In the genomic region with DNA sequence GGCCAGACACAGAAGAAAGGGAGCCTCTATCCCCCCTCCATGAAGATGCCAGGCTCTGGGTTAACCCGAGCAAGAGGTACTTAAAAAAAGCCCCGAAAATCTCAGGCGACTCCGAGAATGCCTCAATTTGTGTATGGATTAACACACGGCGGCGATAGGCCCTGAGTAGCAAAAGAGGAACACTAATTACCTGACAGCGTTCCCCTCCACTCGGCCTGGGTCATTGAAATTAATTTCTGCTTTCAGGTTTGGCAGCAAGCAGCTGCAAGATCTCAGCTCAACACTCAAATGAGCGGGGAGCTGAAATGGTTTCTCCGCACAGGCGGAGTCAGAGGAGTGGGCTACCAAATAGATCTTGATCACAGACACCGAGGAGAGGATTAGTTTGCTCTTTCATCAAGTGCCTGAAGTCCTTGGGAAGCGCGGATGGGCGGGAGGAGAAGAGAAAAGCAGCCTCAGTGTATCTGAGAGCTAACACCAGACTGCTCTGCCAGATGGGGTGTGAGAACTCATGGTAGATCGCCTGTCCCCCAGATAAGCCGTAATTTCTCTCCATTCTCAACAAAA, we compare ENCODE assay signal across 17 mouse cellular contexts.
DNase-seq lines count a peak whose midpoint lies in the region; ATAC-seq and TF ChIP-seq lines count a peak whose summit lies in the region.
"Had no signal": no experiment of that assay in that cellular context is flagged by ENCODE, and none has a peak within 500 bp of the region (broad histone marks: within the 10 kb centered on the region; RNA-seq: fewer than 3 reads in every experiment).

No protein-coding gene starts in this region.

- 0 out of 2 replicates have a peak, but pooled peaks have one; percentile 7 for ATAC-seq in kidney, embryonic 14.5 days (ENCODE audit: low FRiP score, low TSS enrichment)
- 0 out of 2 replicates have a peak, but pooled peaks have one; percentile 10 for ATAC-seq in forebrain, postnatal 0 days
- no peak for ATAC-seq in erythroid progenitor cell, adult 5-6 weeks (replicated peaks; ENCODE audit: low FRiP score, poor library complexity, severe bottlenecking)
- ATAC-seq: liver, embryonic 12.5 days; Patski had no signal

- H3K9ac ChIP-seq in kidney, embryonic 14.5 days (ENCODE audit: low read depth, low read length) = no peak overlapping the region
- no peak overlapping the region for H3K9ac ChIP-seq in forebrain, postnatal 0 days
- H3K9ac ChIP-seq: liver, embryonic 12.5 days; neural tube, embryonic 15.5 days had no signal

- WGBS in kidney, embryonic 14.5 days = 16% methylated on average over 18 of the region's 18 CpGs
- WGBS in forebrain, postnatal 0 days = 13% methylated on average over 18 of the region's 18 CpGs

- TF ChIP-seq CTCF in forebrain, postnatal 0 days (IDR thresholded peaks at IDR 0.05; ENCODE audit: low read depth) = no peak

- H3K36me3 ChIP-seq in kidney, embryonic 14.5 days (ENCODE audit: control insufficient read depth, insufficient read depth, low read length) = no peaks in the 10 kb centered on the region
- no peaks in the 10 kb centered on the region for H3K36me3 ChIP-seq in forebrain, postnatal 0 days (ENCODE audit: insufficient read depth)
- H3K36me3 ChIP-seq: liver, embryonic 12.5 days; neural tube, embryonic 15.5 days had no signal

- no peaks in the 10 kb centered on the region for H3K9me3 ChIP-seq in kidney, embryonic 14.5 days (ENCODE audit: control insufficient read depth, low read length)
- H3K9me3 ChIP-seq in forebrain, postnatal 0 days (ENCODE audit: low read length) = no peaks in the 10 kb centered on the region
- H3K9me3 ChIP-seq: liver, embryonic 12.5 days; neural tube, embryonic 15.5 days had no signal

- DNase-seq in kidney, adult 8-10 months = no peak
- DNase-seq in A20 (ENCODE audit: low read depth, low spot score) (peak; percentile 92), adipocyte (ENCODE audit: low spot score) (no peak)
- DNase-seq in embryo, embryonic 10.5 days (ENCODE audit: low spot score) = peak; percentile 56
- peak; percentile 54 for DNase-seq in forebrain, postnatal 0 days
- no peak for DNase-seq in thymus, postnatal 36 days
- DNase-seq: adrenal gland, adult 8-10 months; cerebellum, adult 18-20 months; gastrocnemius, postnatal 14 days; heart, postnatal 10 days; kidney, adult 2 months; thymus, postnatal 14 days had no signal

- H3K4me3 ChIP-seq in kidney, embryonic 14.5 days (ENCODE audit: low read length) = no peak overlapping the region
- H3K4me3 ChIP-seq in forebrain, postnatal 0 days (ENCODE audit: low read depth, low read length) = no peak overlapping the region
- H3K4me3 ChIP-seq: liver, embryonic 12.5 days; neural tube, embryonic 15.5 days had no signal

- H3K4me1 ChIP-seq in kidney, embryonic 14.5 days (ENCODE audit: control insufficient read depth, insufficient read depth, low read length) = peaks cover 13% of the 10 kb centered on the region
- peaks cover 7% of the 10 kb centered on the region; the same call in 1 of the 2 replicates for H3K4me1 ChIP-seq in forebrain, postnatal 0 days (ENCODE audit: insufficient read depth)

- 0 out of 2 replicates have a peak overlapping the region, but pooled peaks have one; percentile 2 for H3K27ac ChIP-seq in kidney, embryonic 14.5 days (ENCODE audit: low read depth, low read length)
- H3K27ac ChIP-seq in forebrain, postnatal 0 days (ENCODE audit: low read depth, low read length) = no peak overlapping the region
- H3K27ac ChIP-seq: liver, embryonic 12.5 days; neural tube, embryonic 15.5 days had no signal

- H3K27me3 ChIP-seq in kidney, embryonic 14.5 days (ENCODE audit: control insufficient read depth, insufficient read depth, low read length) = no peaks in the 10 kb centered on the region
- H3K27me3 ChIP-seq in forebrain, postnatal 0 days (ENCODE audit: insufficient read depth, low read length) = peaks cover 5% of the 10 kb centered on the region
- H3K27me3 ChIP-seq: liver, embryonic 12.5 days; neural tube, embryonic 15.5 days; Patski had no signal

- H3K4me2 ChIP-seq in kidney, embryonic 14.5 days (replicated peaks; ENCODE audit: low read depth, low read length) = peak overlapping the region; percentile 15
- H3K4me2 ChIP-seq in forebrain, postnatal 0 days (ENCODE audit: low read depth) = no peak overlapping the region
- H3K4me2 ChIP-seq: liver, embryonic 12.5 days; neural tube, embryonic 15.5 days had no signal

Comparison
In these comparisons a context has a peak if more than half of its experiments do, and no peak if none do; other contexts are left out.
1. DNase-seq: peak in A20 (single experiment), embryo, embryonic 10.5 days (single experiment) and forebrain, postnatal 0 days (single experiment); none in kidney, adult 8-10 months (0 of 2), adipocyte (single experiment) and thymus, postnatal 36 days (0 of 2).